Mouse (Mus musculus): ENCODE results near the gene Tex50.

The Tex50 gene

GRCm38 (mm10) chr1:161122661-161123418 lies 36.3 kb downstream of the Tex50 start:
- DNase-seq: no peak

DNA sequence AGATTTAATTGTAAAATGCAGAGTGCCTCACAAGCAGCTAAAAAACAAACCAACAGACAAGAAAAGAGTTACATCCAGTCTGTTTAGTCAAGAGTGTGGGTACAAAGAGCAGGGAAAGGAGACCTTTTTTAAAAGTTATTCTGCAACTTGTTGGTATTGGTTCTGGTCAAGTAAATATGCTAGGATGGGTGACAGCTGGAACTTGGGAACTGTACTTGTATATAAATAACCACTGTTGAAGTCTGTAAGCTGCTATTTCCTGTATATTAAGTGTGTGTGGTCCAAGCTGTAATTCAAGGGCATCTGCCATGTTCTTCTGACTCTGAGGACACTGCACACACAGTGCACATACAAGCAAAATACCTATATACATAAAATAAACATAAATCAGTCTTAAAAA lies 44.5 kb downstream of the Tex50 start:
- DNase-seq: no peak

DNA sequence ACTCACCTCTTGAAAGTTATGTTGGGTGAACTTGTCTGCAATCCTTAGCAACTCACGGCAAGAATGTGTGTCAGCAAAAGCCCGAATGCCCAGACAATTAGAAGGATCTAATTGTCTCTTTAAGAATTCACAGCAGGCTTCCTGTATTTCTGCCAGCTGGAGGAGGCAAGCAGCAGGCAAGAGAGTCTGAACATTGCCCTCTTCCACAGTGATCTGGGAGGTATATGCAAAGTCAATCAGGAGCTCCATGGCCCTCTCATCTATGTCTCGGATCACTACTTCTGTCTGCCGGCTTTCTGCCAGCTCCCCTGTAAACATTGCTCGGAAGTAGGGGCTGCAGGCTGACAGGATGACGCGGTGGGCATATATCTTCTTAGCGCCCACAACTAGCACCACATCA lies 49.9 kb downstream of the Tex50 start:
- no peak for DNase-seq
